Mouse (Mus musculus): Measurements from ENCODE around the gene Rnf157. TPM values are rescaled to one million over a fixed set of nuclear protein-coding genes. Genes with fewer than 3 reads are reported as not detected.
"Not testable (repeated sequence)": the region's sequence is repeated elsewhere in the genome, so short reads cannot be mapped to it uniquely, and the experiment has no call there.

Gene Rnf157
- polyA plus RNA-seq, 1 experiment from 2014 or later, result 75.5 TPM

GRCm38 (mm10) chr11:116429862-116430613 is 17.2 kb upstream of the Rnf157 start:
- Histone ChIP-seq H3K27ac (no peak overlapping the region), H3K4me2 (replicated peaks) (no peak overlapping the region), H3K36me3 (replicated peaks; ENCODE audit: control insufficient read depth, insufficient read depth) (no peaks in the 10 kb centered on the region), H3K4me3 (replicated peaks; ENCODE audit: low read length) (no peak overlapping the region), H3K9ac (no peak overlapping the region), H3K27me3 (ENCODE audit: control insufficient read depth, insufficient read depth, low read length) (no peaks in the 10 kb centered on the region), H3K9me3 (ENCODE audit: control insufficient read depth, low read length) (no peaks in the 10 kb centered on the region), H3K4me1 (replicated peaks; ENCODE audit: control insufficient read depth, insufficient read depth, low read length) (no peaks in the 10 kb centered on the region)
- WGBS, result 84% methylated on average over 9 of the region's 9 CpGs
- no peak for DNase-seq (ENCODE audit: low spot score)
- ATAC-seq (ENCODE audit: low FRiP score), result no peak

DNA sequence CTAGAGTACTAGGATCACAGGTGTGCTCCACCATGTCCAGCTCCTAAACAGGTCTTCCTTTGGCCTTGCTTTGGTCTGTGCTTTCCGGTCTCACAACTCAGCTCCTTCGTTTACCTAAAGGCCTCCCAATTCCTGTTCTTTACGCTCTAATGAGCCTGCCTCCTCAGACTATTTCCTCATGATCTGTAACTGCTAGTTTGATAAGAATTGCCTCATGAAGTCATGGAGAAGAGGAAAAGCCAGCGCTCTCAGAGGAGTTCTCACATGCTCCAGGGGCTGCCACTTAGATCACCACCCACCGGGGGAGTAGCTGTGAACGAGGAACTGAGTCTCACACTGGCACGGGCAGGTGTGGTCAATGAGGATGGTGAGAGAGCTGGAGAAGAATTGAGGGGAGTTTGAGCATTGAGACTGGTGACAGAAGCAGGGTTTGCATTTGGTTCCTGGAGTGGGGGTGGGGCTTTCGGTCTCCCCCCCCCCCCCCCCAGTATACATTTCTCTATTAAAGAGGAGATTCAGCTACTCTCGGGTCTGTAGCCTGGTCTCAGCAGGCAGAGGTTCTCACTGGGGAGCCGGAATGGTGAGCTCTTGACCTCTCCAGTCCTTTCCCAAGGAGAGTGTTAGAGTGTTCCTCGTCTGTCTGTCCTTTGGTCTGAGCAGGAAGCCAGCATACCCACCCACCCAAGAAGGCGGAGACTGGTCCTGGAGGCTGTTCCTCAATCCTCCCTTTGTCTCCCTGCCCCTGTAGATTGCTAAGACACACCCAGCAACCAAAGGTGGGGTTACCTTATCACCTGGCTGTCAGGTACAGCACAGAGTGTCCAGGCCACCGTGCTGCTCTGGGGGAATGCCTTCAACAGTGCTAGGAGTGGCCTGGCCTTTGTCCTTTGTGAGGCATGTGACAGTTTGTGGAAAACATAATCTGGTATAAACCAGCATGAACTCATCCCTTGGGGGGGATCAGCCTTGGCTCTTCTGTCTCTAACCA is 16.3 kb upstream of the Rnf157 start:
- no peak for ATAC-seq (ENCODE audit: low FRiP score)
- no peak overlapping the region for H3K27ac ChIP-seq
- no peaks in the 10 kb centered on the region for H3K36me3 ChIP-seq (replicated peaks; ENCODE audit: control insufficient read depth, insufficient read depth)
- no peak for DNase-seq (ENCODE audit: low spot score)
- H3K4me1 ChIP-seq (replicated peaks; ENCODE audit: control insufficient read depth, insufficient read depth, low read length), result no peaks in the 10 kb centered on the region
- H3K4me3 ChIP-seq (replicated peaks; ENCODE audit: low read length), result no peak overlapping the region
- H3K4me2 ChIP-seq (replicated peaks), result no peak overlapping the region
- no peaks in the 10 kb centered on the region for H3K9me3 ChIP-seq (ENCODE audit: control insufficient read depth, low read length)
- no peak overlapping the region for H3K9ac ChIP-seq
- WGBS, result 58% methylated on average over 13 of the region's 13 CpGs
- no peaks in the 10 kb centered on the region for H3K27me3 ChIP-seq (ENCODE audit: control insufficient read depth, insufficient read depth, low read length)

- H3K27ac ChIP-seq, result no peak overlapping the region
- no peaks in the 10 kb centered on the region for H3K36me3 ChIP-seq (replicated peaks; ENCODE audit: control insufficient read depth, insufficient read depth)
- no peak overlapping the region for H3K9ac ChIP-seq
- no peak overlapping the region for H3K4me3 ChIP-seq (replicated peaks; ENCODE audit: low read length)
- no peak overlapping the region for H3K4me2 ChIP-seq (replicated peaks)
- ATAC-seq (ENCODE audit: low FRiP score), result no peak
- no peaks in the 10 kb centered on the region for H3K27me3 ChIP-seq (ENCODE audit: control insufficient read depth, insufficient read depth, low read length)
- H3K4me1 ChIP-seq (replicated peaks; ENCODE audit: control insufficient read depth, insufficient read depth, low read length), result no peaks in the 10 kb centered on the region
- WGBS, result 79% methylated on average over 6 of the region's 6 CpGs
- no peak for DNase-seq (ENCODE audit: low spot score)
- H3K9me3 ChIP-seq (ENCODE audit: control insufficient read depth, low read length), result no peaks in the 10 kb centered on the region
Observed at GRCm38 (mm10) chr11:116426852-116427575, 14.2 kb upstream of the Rnf157 start.

DNA sequence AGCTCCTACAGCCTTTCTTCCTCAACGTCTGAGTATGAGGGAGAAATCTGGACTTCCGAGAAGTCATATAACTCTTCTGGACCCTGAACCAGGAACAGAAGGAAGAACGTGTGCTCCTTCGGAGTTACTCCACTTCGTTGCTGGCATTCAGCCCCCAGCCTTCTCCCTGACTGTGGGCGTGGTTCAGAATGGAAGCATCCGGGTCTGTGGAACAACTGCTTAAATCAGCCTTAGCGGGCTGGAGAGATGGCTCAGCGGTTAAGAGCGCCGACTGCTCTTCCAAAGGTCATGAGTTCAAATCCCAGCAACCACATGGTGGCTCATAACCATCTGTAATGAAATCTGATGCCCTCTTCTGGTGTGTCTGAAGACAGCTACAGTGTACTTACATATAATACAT is 13.5 kb upstream of the Rnf157 start:
- not testable (repeated sequence) for H3K27ac ChIP-seq; DNase-seq (ENCODE audit: low spot score); H3K4me1 ChIP-seq (replicated peaks; ENCODE audit: control insufficient read depth, insufficient read depth, low read length); H3K4me3 ChIP-seq (replicated peaks; ENCODE audit: low read length); H3K9me3 ChIP-seq (ENCODE audit: control insufficient read depth, low read length); H3K27me3 ChIP-seq (ENCODE audit: control insufficient read depth, insufficient read depth, low read length); ATAC-seq (ENCODE audit: low FRiP score); H3K9ac ChIP-seq; H3K36me3 ChIP-seq (replicated peaks; ENCODE audit: control insufficient read depth, insufficient read depth); H3K4me2 ChIP-seq (replicated peaks)
- 88% methylated on average over 11 of the region's 11 CpGs for WGBS

- WGBS, result 59% methylated on average over 8 of the region's 8 CpGs
- H3K9ac ChIP-seq, result no peak overlapping the region
- H3K27me3 ChIP-seq (ENCODE audit: control insufficient read depth, insufficient read depth, low read length), result no peaks in the 10 kb centered on the region
- H3K4me2 ChIP-seq (replicated peaks), result no peak overlapping the region
- H3K9me3 ChIP-seq (ENCODE audit: control insufficient read depth, low read length), result no peaks in the 10 kb centered on the region
- H3K4me3 ChIP-seq (replicated peaks; ENCODE audit: low read length), result no peak overlapping the region
- H3K4me1 ChIP-seq (replicated peaks; ENCODE audit: control insufficient read depth, insufficient read depth, low read length), result no peaks in the 10 kb centered on the region
- ATAC-seq (ENCODE audit: low FRiP score) (no peak), DNase-seq (ENCODE audit: low spot score) (no peak)
- H3K27ac ChIP-seq, result no peak overlapping the region
- H3K36me3 ChIP-seq (replicated peaks; ENCODE audit: control insufficient read depth, insufficient read depth), result no peaks in the 10 kb centered on the region
Observed at GRCm38 (mm10) chr11:116424621-116425407, 12.0 kb upstream of the Rnf157 start.

- Histone ChIP-seq H3K9ac (no peak overlapping the region), H3K27me3 (ENCODE audit: control insufficient read depth, insufficient read depth, low read length) (no peaks in the 10 kb centered on the region), H3K9me3 (ENCODE audit: control insufficient read depth, low read length) (no peaks in the 10 kb centered on the region), H3K4me1 (replicated peaks; ENCODE audit: control insufficient read depth, insufficient read depth, low read length) (no peaks in the 10 kb centered on the region), H3K4me2 (replicated peaks) (no peak overlapping the region), H3K27ac (no peak overlapping the region), H3K36me3 (replicated peaks; ENCODE audit: control insufficient read depth, insufficient read depth) (no peaks in the 10 kb centered on the region), H3K4me3 (replicated peaks; ENCODE audit: low read length) (no peak overlapping the region)
- ATAC-seq (ENCODE audit: low FRiP score) (no peak), DNase-seq (ENCODE audit: low spot score) (no peak)
- 85% methylated on average over 10 of the region's 10 CpGs for WGBS
Observed at GRCm38 (mm10) chr11:116423782-116424620, 11.2 kb upstream of the Rnf157 start.

DNA sequence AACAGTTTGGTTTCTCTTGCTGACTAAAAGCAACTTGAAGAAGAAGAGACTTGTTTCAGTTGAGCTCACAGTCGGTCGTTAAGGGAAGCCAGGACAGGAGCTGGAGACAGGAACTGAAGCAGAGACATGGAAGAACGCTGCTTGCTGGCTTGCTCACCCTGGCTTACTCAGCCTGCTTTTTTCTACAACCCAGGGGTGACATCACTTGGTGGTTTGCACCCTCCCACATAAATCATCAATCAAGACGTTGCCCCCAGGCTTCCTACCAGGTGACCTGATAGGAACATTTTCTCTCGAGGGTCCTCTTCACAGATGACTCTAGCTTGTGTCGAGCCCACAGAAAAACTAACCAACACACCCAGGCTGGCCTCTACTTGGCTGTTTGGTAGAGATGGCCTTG is 10.4 kb upstream of the Rnf157 start:
- Histone ChIP-seq H3K4me3 (replicated peaks; ENCODE audit: low read length) (no peak overlapping the region), H3K4me2 (replicated peaks) (no peak overlapping the region), H3K9me3 (ENCODE audit: control insufficient read depth, low read length) (no peaks in the 10 kb centered on the region), H3K36me3 (replicated peaks; ENCODE audit: control insufficient read depth, insufficient read depth) (no peaks in the 10 kb centered on the region), H3K27ac (no peak overlapping the region), H3K9ac (no peak overlapping the region), H3K4me1 (replicated peaks; ENCODE audit: control insufficient read depth, insufficient read depth, low read length) (no peaks in the 10 kb centered on the region), H3K27me3 (ENCODE audit: control insufficient read depth, insufficient read depth, low read length) (no peaks in the 10 kb centered on the region)
- ATAC-seq (ENCODE audit: low FRiP score), result no peak
- 81% methylated on average over 6 of the region's 6 CpGs for WGBS
- DNase-seq (ENCODE audit: low spot score), result no peak

DNA sequence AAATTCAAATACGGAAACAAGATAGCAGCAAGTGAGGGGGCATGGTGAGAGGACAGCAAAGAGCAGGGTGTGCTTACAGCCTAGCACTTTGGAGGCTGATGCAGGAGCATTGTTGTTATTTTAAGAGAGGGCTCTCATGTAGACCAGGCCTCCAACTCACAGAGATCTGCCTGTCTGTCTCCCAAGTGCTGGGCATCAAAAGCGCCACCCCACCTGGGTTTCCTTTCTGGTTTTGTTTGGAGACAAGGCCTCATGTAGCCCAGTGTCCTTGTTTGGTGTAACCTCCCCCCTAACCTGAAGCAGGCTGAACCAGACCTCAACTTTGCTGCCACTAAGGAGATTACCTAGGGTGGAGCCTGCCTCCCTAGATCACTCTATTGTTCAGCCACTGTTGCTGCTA is 9.7 kb upstream of the Rnf157 start:
- Histone ChIP-seq H3K36me3 (replicated peaks; ENCODE audit: control insufficient read depth, insufficient read depth) (no peaks in the 10 kb centered on the region), H3K4me2 (replicated peaks) (no peak overlapping the region), H3K27me3 (ENCODE audit: control insufficient read depth, insufficient read depth, low read length) (no peaks in the 10 kb centered on the region), H3K27ac (no peak overlapping the region), H3K9me3 (ENCODE audit: control insufficient read depth, low read length) (no peaks in the 10 kb centered on the region), H3K9ac (no peak overlapping the region), H3K4me1 (replicated peaks; ENCODE audit: control insufficient read depth, insufficient read depth, low read length) (no peaks in the 10 kb centered on the region), H3K4me3 (replicated peaks; ENCODE audit: low read length) (no peak overlapping the region)
- ATAC-seq (ENCODE audit: low FRiP score) (no peak), DNase-seq (ENCODE audit: low spot score) (no peak)
- 88% methylated on average over 2 of the region's 2 CpGs for WGBS

Measured in hindbrain, embryonic 14.5 days (tissue).